Mouse (Mus musculus): ENCODE results near the gene Ift52.
"Not testable (repeated sequence)": the region's sequence is repeated elsewhere in the genome, so short reads cannot be mapped to it uniquely, and the experiment has no call there.

The Ift52 gene

GRCm38 (mm10) chr2:163031757-163032156 is 14.6 kb downstream of the Ift52 start:
- DNase-seq (ENCODE audit: low spot score): no peak

- DNase-seq (ENCODE audit: low spot score): no peak
Observed at GRCm38 (mm10) chr2:163032622-163033021, 15.5 kb downstream of the Ift52 start.

GRCm38 (mm10) chr2:163039940-163040339 is 22.8 kb downstream of the Ift52 start:
- DNase-seq (ENCODE audit: low spot score): no peak

GRCm38 (mm10) chr2:163048125-163048524 is 31.0 kb downstream of the Ift52 start:
- DNase-seq (ENCODE audit: low spot score): peak; percentile 87

DNA sequence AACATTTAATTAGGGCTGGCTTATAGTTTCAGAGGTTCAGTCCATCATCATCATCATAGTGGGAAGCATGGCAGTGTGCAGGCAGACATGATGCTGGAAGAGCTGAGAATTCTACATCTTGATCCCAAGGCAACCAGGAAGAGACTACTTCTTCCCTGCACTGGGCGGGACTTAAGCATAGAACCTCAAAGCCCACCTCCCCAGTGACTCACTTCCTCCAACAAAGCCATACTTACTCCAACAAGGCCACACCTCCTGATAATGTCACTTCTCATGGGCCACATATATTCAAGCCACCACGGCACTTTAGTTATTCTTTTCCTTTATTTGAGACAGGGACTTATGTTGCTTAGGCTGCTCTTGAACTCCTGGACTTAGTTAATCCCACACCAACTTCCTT is 32.0 kb downstream of the Ift52 start:
- no peak for DNase-seq (ENCODE audit: low spot score)

DNA sequence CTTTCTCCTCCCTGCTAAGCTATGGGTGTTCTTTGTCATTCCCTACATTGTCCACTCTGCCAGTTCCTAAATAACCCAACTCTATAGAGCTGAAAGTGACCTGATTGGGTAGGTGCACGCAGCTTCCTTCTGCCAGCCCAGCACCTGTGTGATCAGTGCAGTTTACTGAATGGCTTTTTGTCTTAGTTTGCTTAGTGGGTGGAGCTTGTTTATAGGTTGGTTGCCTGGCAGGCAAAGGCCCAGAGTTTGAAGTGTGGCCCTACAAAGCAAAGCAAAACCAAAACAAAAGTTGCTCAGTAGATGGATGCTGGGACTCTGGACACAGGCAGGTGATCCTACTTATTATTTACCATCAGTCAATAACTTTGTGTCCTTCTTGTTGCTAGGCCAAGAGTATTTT is 34.5 kb downstream of the Ift52 start:
- no peak for DNase-seq (ENCODE audit: low spot score)

GRCm38 (mm10) chr2:163052101-163052500 is 34.9 kb downstream of the Ift52 start:
- no peak for DNase-seq (ENCODE audit: low spot score)

DNA sequence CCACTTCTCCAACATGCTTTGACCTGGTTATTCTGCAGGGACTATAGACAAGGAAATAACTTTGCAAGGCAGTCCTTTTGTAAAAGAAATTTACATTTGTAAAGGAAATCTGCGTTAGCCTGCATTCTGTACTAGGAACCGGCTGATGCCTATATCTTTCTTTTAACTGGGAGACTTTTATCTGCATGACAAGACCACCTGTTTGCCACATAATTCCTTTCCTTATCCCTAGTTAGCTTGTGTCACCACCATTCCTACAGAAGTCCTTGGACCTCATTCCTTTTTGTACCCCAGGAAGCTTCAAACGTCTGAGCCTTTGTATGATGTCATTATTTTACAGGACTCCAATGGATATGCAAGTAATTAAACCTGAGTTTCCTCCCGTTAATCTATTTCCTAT is 35.7 kb downstream of the Ift52 start:
- DNase-seq (ENCODE audit: low spot score): no peak

GRCm38 (mm10) chr2:163054335-163054840 is 37.2 kb downstream of the Ift52 start, which contains the start of gene Mybl2:
Mybl2 (plus strand) TSS chr2:163054687.
- peak; percentile 98 for DNase-seq (ENCODE audit: low spot score)

GRCm38 (mm10) chr2:163054891-163055494 is 37.8 kb downstream of the Ift52 start:
- peak; percentile 58 for DNase-seq (ENCODE audit: low spot score)

GRCm38 (mm10) chr2:163055715-163056114 is 38.6 kb downstream of the Ift52 start:
- no peak for DNase-seq (ENCODE audit: low spot score)

DNA sequence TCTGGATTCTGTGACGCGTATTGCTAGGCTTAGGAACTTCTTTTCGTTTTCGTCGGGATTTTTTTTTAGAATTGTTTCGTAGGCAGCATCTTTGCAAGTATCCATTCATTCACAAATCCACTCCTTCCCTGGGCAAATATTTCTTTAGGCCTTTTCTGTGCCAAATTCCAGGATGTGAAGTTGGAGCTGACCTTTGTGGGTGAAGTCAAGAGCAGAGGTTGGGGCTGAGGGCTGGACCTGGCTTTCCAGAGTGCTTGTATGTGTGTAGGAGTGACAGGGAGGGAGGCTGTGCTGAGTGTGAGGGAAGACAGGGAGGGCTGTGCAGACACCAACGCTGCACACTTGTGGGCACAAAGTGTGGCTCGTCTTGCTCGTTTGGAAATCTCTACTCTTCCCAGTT is 39.4 kb downstream of the Ift52 start:
- no peak for DNase-seq (ENCODE audit: low spot score)

- DNase-seq (ENCODE audit: low spot score): not testable (repeated sequence)
Observed at GRCm38 (mm10) chr2:163058981-163059380, 41.8 kb downstream of the Ift52 start.

DNA sequence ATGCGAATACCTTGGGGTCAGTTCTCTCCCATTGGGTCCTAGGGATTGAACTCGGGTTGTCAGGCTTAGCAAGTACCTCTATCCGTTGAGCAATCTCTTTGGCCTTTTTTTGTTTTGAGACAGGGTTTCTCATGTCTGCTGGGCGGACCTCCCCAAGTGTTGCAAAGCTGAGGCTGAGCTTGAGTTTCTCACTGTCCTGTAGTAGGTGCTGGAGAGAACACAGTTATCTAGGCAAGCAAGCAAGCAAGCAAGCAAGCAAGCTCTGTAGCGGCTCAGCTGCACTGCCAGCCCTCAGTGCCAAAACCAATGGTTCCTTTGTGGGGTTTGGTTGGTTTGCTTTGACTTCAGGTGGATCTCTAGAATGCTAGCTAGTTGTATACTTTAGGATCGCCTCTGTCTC is 43.5 kb downstream of the Ift52 start:
- DNase-seq (ENCODE audit: low spot score): no peak

GRCm38 (mm10) chr2:163061203-163062118 is 44.3 kb downstream of the Ift52 start:
- no peak for DNase-seq (ENCODE audit: low spot score)

DNA sequence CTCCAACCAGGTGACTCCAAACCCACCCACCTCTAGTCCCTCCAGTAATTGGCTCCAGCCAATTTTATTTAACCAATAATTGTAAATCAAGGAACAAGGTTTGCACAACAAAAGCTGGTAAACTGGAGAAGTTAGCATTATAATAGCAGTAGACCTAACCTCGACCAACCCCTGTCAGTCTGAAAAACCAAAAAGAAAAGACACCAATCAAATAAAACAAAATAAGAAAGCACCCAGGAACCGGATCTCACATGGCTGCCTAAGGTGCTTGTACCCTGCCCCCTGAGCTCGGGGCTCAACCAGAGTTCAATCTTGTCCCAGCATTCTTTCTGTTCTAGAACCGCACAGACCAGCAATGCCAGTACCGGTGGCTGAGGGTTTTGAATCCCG is 45.0 kb downstream of the Ift52 start:
- DNase-seq (ENCODE audit: low spot score): no peak

DNA sequence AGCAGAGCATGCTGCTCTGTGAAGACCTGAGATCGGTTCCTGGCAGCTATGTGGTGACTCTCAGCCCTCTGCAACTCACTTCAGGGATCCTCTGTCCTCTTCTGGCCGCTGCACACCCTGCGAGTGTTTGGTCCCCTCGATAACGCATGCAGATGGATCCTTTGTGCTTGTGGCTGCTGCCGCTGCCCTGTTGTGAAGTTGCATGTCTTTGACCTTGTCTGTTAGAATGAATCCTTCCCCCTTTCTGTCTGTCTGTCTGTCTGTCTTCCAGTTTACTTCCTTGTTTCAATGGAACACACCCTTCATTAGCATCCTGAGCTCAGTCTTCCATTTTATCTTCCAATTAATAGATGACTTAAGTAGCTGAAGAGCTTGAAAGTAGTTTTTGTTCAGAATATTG is 49.2 kb downstream of the Ift52 start:
- no peak for DNase-seq (ENCODE audit: low spot score)

DNA sequence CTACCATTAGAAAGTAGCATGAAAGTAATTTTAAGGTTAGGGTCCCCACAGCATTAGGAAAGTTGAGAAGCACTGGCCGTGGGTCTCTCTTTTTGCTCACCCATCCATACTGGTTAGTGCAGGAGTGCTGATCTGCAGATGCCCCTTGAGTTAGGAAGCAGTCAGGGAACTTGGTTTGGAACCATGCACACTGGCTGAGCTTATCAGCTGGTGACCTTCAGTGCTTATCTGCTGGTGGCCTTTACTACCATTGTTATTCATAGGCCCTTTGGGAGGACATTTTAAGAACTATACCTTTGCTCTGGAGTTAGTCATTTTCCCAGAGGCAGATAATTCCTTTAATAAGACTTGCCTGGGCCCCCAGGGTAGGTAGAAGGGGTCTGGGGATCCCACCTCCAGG is 50.1 kb downstream of the Ift52 start:
- no peak for DNase-seq (ENCODE audit: low spot score)

GRCm38 (mm10) chr2:163070213-163070612 is 53.1 kb downstream of the Ift52 start:
- no peak for DNase-seq (ENCODE audit: low spot score)

- DNase-seq (ENCODE audit: low spot score): no peak
Observed at GRCm38 (mm10) chr2:163071590-163071989, 54.4 kb downstream of the Ift52 start.

- no peak for DNase-seq (ENCODE audit: low spot score)
Observed at GRCm38 (mm10) chr2:163073023-163073757, 56.0 kb downstream of the Ift52 start.

DNA sequence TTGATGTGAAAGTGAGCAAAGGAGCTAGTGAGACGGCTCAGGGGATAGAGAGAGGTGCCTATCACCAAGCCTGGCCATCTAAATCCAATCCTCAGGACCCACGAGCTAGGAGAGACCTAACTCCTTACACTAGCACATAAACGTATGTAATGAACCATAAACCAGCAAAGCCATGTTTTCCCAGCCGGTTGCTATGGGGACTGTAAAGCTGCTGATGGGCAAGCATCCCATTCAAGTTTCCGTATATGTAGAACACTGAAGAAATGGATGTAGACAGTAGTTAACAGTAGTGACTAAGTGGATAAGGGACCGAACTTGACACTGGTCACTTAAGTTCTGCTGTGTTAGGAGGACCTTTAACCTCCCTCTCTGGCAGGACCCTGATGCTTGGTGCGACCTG is 56.9 kb downstream of the Ift52 start:
- DNase-seq (ENCODE audit: low spot score): no peak

DNA sequence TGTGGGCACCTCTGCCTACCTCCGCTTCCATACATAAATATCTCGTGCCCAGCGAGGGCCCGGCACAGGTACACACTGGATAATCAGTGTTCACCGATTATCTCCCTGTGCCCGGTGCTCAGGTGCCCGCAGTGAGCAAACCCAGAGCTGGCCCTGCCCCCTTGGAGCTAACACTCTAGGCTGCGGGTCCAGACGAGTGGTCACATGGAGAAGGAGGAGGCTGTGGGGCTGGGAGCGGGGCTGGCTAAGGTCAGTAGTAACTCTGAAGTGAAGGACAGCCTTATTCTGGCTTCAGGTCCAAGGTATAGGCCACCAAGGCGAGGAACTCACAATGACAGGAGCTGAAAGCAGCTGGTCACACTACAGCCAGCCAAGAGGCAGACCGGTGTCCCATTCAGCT is 57.7 kb downstream of the Ift52 start:
- DNase-seq (ENCODE audit: low spot score): no peak

All from embryo, embryonic 10 days (tissue).